Mouse (Mus musculus) MEL (cell line): ENCODE measurements around the gene Gm4305. TPM values are rescaled to one million over a fixed set of nuclear protein-coding genes. Genes with fewer than 3 reads are reported as not detected.

Source experiments
- polyA plus RNA-seq, 2 experiments: library from polyadenylated mRNA; stranded (reverse) in 1 of 2; unstranded in 1 of 2; fragments of >175 nt in 1 of 2; fragments of >200 nt in 1 of 2; gene quantifications; 2 replicates each; pipeline versions ENCODE4 v1.2.1 to v1.2.4; 2012; ENCODE audit warnings: low replicate concordance in 2 of 2, low read depth in 1 of 2; ENCODE audit not compliant: insufficient read length in 2 of 2, insufficient read depth in 1 of 2, missing spikeins in 1 of 2
- total RNA-seq: library from RNA; depleted of rRNA; stranded (reverse); fragments of 300-350 nt; gene quantifications from 2 replicates; pipeline ENCODE4 v1.2.3, GENCODE M21; 2012; rRNA removed

The Gm4305 gene
- total and polyA plus RNA-seq, 3 experiments, result not detected

Other genes with a start within 250 kb of the Gm4305 start
- gene Gm4301, start 15.4 kb upstream of the Gm4305 start, total RNA-seq, result not detected in 2 replicates
- not detected for gene Gm4301, start 15.4 kb upstream of the Gm4305 start, polyA plus RNA-seq
- not detected in 2 replicates for gene Gm4302, start 10.3 kb upstream of the Gm4305 start, total RNA-seq
- not detected for gene Gm4302, start 10.3 kb upstream of the Gm4305 start, polyA plus RNA-seq
- not detected in 2 replicates for gene Gm4303, start 5.1 kb upstream of the Gm4305 start, total RNA-seq
- gene Gm4303, start 5.1 kb upstream of the Gm4305 start, polyA plus RNA-seq, result not detected
- gene Gm4307, start 10.2 kb downstream of the Gm4305 start, total RNA-seq, result not detected in 2 replicates
- gene Gm4307, start 10.2 kb downstream of the Gm4305 start, polyA plus RNA-seq, result not detected
- not detected in 2 replicates for gene Gm4312, start 31.5 kb downstream of the Gm4305 start, total RNA-seq
- not detected for gene Gm4312, start 31.5 kb downstream of the Gm4305 start, polyA plus RNA-seq
- gene Tmtc3, start 136.3 kb downstream of the Gm4305 start, total RNA-seq, result 6.7 and 8.9 TPM in 2 replicates
- 1 to 10 TPM in 1 of 2 experiments, not detected in 1; 7.5 TPM for gene Tmtc3, start 136.3 kb downstream of the Gm4305 start, polyA plus RNA-seq
- gene Cep290, start 136.5 kb downstream of the Gm4305 start, total RNA-seq, result 5.2 and 5.5 TPM in 2 replicates
- gene Cep290, start 136.5 kb downstream of the Gm4305 start, polyA plus RNA-seq, result 1 to 10 TPM in 1 of 2 experiments, not detected in 1; 3.8 TPM
- gene 4930430F08Rik, start 239.3 kb downstream of the Gm4305 start, total RNA-seq, result 21.3 and 22.7 TPM in 2 replicates
- gene 4930430F08Rik, start 239.3 kb downstream of the Gm4305 start, polyA plus RNA-seq, result 10 to 100 TPM in 1 of 2 experiments, not detected in 1; 10.5 TPM
- not detected in 2 replicates for gene 1700017N19Rik, start 239.4 kb downstream of the Gm4305 start, total RNA-seq
- not detected for gene 1700017N19Rik, start 239.4 kb downstream of the Gm4305 start, polyA plus RNA-seq